Mouse (Mus musculus) hindlimb bud, embryonic 11.5 days (tissue): ENCODE results near the gene Fat3.

Experiments
- DNase-seq: peaks from one replicate; pipeline ENCODE4 v3.0.0-alpha.2; 2012; ENCODE audit warnings: low read depth, low spot score; ENCODE audit errors: extremely low spot score

Gene Fat3

GRCm38 (mm10) chr9:16439941-16440340 lies 61.1 kb downstream of the Fat3 start:
- DNase-seq, result no peak

GRCm38 (mm10) chr9:16437805-16438204 lies 63.3 kb downstream of the Fat3 start:
- no peak for DNase-seq

- DNase-seq, result no peak
Observed at GRCm38 (mm10) chr9:16428589-16428988, 72.5 kb downstream of the Fat3 start.

- no peak for DNase-seq
Observed at GRCm38 (mm10) chr9:16422707-16423106, 78.4 kb downstream of the Fat3 start.

GRCm38 (mm10) chr9:16402815-16403214 lies 98.3 kb downstream of the Fat3 start:
- DNase-seq, result no peak

GRCm38 (mm10) chr9:16398734-16399686 lies 102.1 kb downstream of the Fat3 start:
- DNase-seq, result no peak

- DNase-seq, result no peak
Observed at GRCm38 (mm10) chr9:16389141-16389540, 111.9 kb downstream of the Fat3 start.

- DNase-seq, result no peak
Observed at GRCm38 (mm10) chr9:16387527-16387926, 113.6 kb downstream of the Fat3 start.

GRCm38 (mm10) chr9:16363713-16364112 lies 137.4 kb downstream of the Fat3 start:
- DNase-seq, result no peak

GRCm38 (mm10) chr9:16361811-16362210 lies 139.3 kb downstream of the Fat3 start:
- DNase-seq, result no peak

- no peak for DNase-seq
Observed at GRCm38 (mm10) chr9:16356636-16357035, 144.4 kb downstream of the Fat3 start.

- DNase-seq, result no peak
Observed at GRCm38 (mm10) chr9:16354906-16355305, 146.2 kb downstream of the Fat3 start.

- DNase-seq, result no peak
Observed at GRCm38 (mm10) chr9:16353049-16353724, 147.9 kb downstream of the Fat3 start.

- no peak for DNase-seq
Observed at GRCm38 (mm10) chr9:16352486-16353048, 148.5 kb downstream of the Fat3 start.

- DNase-seq, result no peak
Observed at GRCm38 (mm10) chr9:16344902-16345855, 155.9 kb downstream of the Fat3 start.

- DNase-seq, result no peak
Observed at GRCm38 (mm10) chr9:16343191-16343590, 157.9 kb downstream of the Fat3 start.

GRCm38 (mm10) chr9:16342577-16342976 lies 158.5 kb downstream of the Fat3 start:
- no peak for DNase-seq

GRCm38 (mm10) chr9:16330290-16330984 lies 170.6 kb downstream of the Fat3 start:
- DNase-seq, result no peak

- DNase-seq, result no peak
Observed at GRCm38 (mm10) chr9:16318957-16319356, 182.1 kb downstream of the Fat3 start.

- DNase-seq, result no peak
Observed at GRCm38 (mm10) chr9:16312599-16313197, 188.4 kb downstream of the Fat3 start.
